Mouse (Mus musculus): ENCODE data around the gene Ost4. TPM values are rescaled to one million over a fixed set of nuclear protein-coding genes. Genes with fewer than 3 reads are reported as not detected.
A peak's percentile ranks its signal among the peaks of the same experiment; 100 is the strongest.

Ost4 gene
- 10 to 100 TPM; 82.6 to 97.0 TPM for total RNA-seq (2021)

GRCm38 (mm10) chr5:30907413-30908059 is at the start of gene Ost4:
Gene Ost4 (minus strand): TSS chr5:30907788.
- intact Hi-C loops (cut with DNase I), result no loop called here
- peak; percentile 96 to 97 for DNase-seq (ENCODE audit: low spot score in 2 of 2)

GRCm38 (mm10) chr5:30955751-30956150 is 48.2 kb upstream of the Ost4 start:
- no peak for DNase-seq (ENCODE audit: low spot score in 2 of 2)
- intact Hi-C loops (cut with DNase I), result loop anchor here (10.0 kb wide), 1 partner anchor 239 kb away; the partner anchor contains the start of genes Eif2b4 and Snx17

- intact Hi-C loops (cut with DNase I), result loop anchor here (10.0 kb wide), 1 partner anchor 240 kb away; the partner anchor contains the start of genes Eif2b4 and Snx17
- no peak for DNase-seq (ENCODE audit: low spot score in 2 of 2)
Measured at GRCm38 (mm10) chr5:30954556-30954955, 47.0 kb upstream of the Ost4 start.

- no peak for DNase-seq (ENCODE audit: low spot score in 2 of 2)
- intact Hi-C loops (cut with DNase I), result loop anchor here (10.0 kb wide), 1 partner anchor 241 kb away; the partner anchor contains the start of genes Eif2b4 and Snx17
Measured at GRCm38 (mm10) chr5:30954065-30954464, 46.5 kb upstream of the Ost4 start.

GRCm38 (mm10) chr5:30952551-30952950 is 45.0 kb upstream of the Ost4 start:
- no peak for DNase-seq (ENCODE audit: low spot score in 2 of 2)
- intact Hi-C loops (cut with DNase I), result loop anchor here (10.0 kb wide), 1 partner anchor 242 kb away; the partner anchor contains the start of genes Eif2b4 and Snx17

GRCm38 (mm10) chr5:30951706-30952105 is 44.1 kb upstream of the Ost4 start:
- intact Hi-C loops (cut with DNase I), result loop anchor here (10.0 kb wide), 1 partner anchor 243 kb away; the partner anchor contains the start of genes Eif2b4 and Snx17
- DNase-seq (ENCODE audit: low spot score in 2 of 2), result no peak

- no peak for DNase-seq (ENCODE audit: low spot score in 2 of 2)
- intact Hi-C loops (cut with DNase I), result loop anchor here (10.0 kb wide), 1 partner anchor 244 kb away; the partner anchor contains the start of genes Eif2b4 and Snx17
Measured at GRCm38 (mm10) chr5:30950922-30951321, 43.3 kb upstream of the Ost4 start.

GRCm38 (mm10) chr5:30950451-30950850 is 42.9 kb upstream of the Ost4 start:
- intact Hi-C loops (cut with DNase I), result loop anchor here (10.0 kb wide), 1 partner anchor 244 kb away; the partner anchor contains the start of genes Eif2b4 and Snx17
- no peak for DNase-seq (ENCODE audit: low spot score in 2 of 2)

GRCm38 (mm10) chr5:30949654-30950326 is 42.2 kb upstream of the Ost4 start:
- intact Hi-C loops (cut with DNase I), result loop anchor here (10.0 kb wide), 1 partner anchor 245 kb away; the partner anchor contains the start of genes Eif2b4 and Snx17
- DNase-seq (ENCODE audit: low spot score in 2 of 2), result peak; percentile 90 to 91

- no peak for DNase-seq (ENCODE audit: low spot score in 2 of 2)
- intact Hi-C loops (cut with DNase I), result no loop called here
Measured at GRCm38 (mm10) chr5:30948620-30949019, 41.0 kb upstream of the Ost4 start.

GRCm38 (mm10) chr5:30944956-30945781 is 37.6 kb upstream of the Ost4 start, which contains the start of gene Cgref1:
Gene Cgref1 (minus strand): TSS chr5:30945591.
- intact Hi-C loops (cut with DNase I), result no loop called here
- DNase-seq (ENCODE audit: low spot score in 2 of 2), result peak; percentile 77 to 80

- DNase-seq (ENCODE audit: low spot score in 2 of 2), result no peak
- intact Hi-C loops (cut with DNase I), result no loop called here
Measured at GRCm38 (mm10) chr5:30944344-30944743, 36.8 kb upstream of the Ost4 start.

- no peak for DNase-seq (ENCODE audit: low spot score in 2 of 2)
Measured at GRCm38 (mm10) chr5:30943004-30943403, 35.4 kb upstream of the Ost4 start.

GRCm38 (mm10) chr5:30934725-30935461 is 27.3 kb upstream of the Ost4 start:
- DNase-seq (ENCODE audit: low spot score in 2 of 2), result no peak
- intact Hi-C loops (cut with DNase I), result no loop called here

More at GRCm38 (mm10) chr5:30943004-30943403, 35.4 kb upstream of the Ost4 start:
- intact Hi-C loops (cut with DNase I), result no loop called here

GRCm38 (mm10) chr5:30933705-30934104 is 26.1 kb upstream of the Ost4 start:
- no peak for DNase-seq (ENCODE audit: low spot score in 2 of 2)
- intact Hi-C loops (cut with DNase I), result no loop called here

GRCm38 (mm10) chr5:30931378-30931777 is 23.8 kb upstream of the Ost4 start:
- intact Hi-C loops (cut with DNase I), result loop anchor here (2.0 kb wide), 1 partner anchor 73 kb away; no protein-coding TSS in a partner anchor

GRCm38 (mm10) chr5:30930846-30931245 is 23.3 kb upstream of the Ost4 start:
- no peak for DNase-seq (ENCODE audit: low spot score in 2 of 2)
- intact Hi-C loops (cut with DNase I), result loop anchor here (2.0 kb wide), 1 partner anchor 74 kb away; no protein-coding TSS in a partner anchor

More at GRCm38 (mm10) chr5:30931378-30931777, 23.8 kb upstream of the Ost4 start:
- no peak for DNase-seq (ENCODE audit: low spot score in 2 of 2)

- peak; percentile 71 to 76 for DNase-seq (ENCODE audit: low spot score in 2 of 2)
- intact Hi-C loops (cut with DNase I), result loop anchor here (2.0 kb wide), 1 partner anchor 75 kb away; no protein-coding TSS in a partner anchor
Measured at GRCm38 (mm10) chr5:30930121-30930520, 22.5 kb upstream of the Ost4 start.
